Mouse (Mus musculus) T-helper 2 cell (primary cell): ENCODE measurements at regions not wholly inside any gene's neighbourhood (a gene's known extent, or its start where the extent isn't known, plus 50 kb on each side); places are given as distances from the start of the nearest gene placed in this dataset.

Experiments used
- in situ Hi-C: fragments of 300-600 bp; cut with MboI, MseI; formaldehyde crosslinking; loops from one replicate; pipeline ENCODE4 v1.15.1; 2025; ENCODE audit warnings: high pct_unique_total_duplicates

DNA sequence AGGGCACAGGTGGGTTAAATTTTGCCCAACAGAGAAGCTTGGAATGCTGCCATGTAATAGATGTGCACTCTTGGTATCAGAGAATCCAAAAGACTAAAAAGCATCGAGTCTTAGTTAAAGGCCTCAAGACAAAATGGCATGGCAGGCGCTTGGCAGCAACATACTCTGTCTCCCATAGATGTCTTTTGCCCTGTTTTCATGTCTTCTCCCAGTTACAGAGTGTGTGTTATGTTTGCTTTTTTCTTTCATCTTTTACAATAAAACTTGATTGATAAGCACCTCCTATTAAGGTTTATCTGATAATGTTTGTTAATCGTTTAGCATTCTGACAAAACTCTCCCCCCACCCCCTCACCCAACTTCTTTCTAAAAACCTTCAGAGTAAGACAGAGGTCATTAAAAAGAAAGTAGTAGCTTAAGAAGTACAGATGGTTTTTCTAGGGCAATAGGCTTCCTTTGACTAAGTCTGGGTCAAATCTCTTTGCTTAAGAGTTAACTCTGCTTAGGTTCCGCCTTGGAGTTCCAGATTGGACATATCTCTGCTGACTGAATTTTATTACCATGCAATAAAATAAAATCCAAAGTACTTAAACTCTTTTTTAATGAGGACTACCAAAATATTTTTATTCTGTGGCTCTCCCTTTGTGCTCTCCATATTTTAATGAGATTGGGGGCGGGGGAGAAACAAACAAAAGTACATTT is 252.9 kb upstream of the Zeb2 start:
- in situ Hi-C loops: no loop called here

DNA sequence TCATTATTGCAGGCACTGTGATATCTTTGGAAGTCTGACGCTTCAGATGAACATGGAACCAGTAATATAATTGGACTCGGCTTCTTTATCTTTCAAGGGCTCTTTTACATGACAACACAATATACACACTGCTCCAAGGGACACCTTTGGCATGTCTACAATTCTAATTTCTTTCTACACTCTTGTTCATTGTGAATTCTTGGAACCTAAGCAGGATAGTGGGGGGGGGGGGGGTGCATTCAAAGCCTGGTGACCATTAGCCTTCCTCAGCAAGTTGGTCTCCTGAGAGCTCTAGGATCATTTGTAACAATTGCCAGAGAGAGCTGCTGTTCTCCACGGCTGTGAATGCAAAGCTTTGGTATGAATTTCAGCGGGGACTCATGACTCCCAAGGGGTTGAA is 252.2 kb upstream of the Zeb2 start:
- in situ Hi-C loops: no loop called here

DNA sequence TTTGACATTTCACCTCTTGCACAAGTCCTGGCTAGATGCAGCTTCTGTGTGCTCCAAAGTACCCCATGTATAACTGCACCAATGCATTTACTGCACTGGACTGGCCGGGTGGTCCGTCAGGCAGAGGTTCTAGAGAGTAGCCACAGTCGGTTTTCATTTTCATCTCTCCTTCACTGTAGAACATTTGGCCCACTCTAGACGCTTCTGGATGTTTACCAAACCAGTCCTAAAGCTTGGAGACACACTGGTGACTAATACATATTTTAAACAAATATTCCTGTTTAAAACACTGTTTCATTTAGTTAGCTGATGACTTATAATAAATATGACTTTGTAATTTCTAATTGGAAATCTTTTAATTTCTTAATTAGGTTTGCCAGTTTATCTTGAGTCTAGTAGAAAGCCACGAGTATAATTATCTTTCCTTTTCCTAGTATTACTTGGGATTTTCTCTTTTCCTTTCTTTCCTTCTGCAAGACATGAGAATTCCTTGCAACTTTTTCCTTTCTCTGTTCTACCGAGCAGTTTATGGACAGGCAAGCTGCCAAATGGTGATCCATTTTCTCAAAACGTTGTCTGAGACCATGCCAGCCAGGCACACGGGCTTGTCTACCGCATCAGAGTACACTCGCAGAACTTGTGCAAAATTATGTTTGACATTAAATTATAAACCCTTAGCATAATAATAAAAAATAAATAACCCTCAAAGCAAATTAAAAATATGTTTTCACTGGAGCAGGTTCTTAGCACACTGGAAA is 250.4 kb upstream of the Zeb2 start:
- in situ Hi-C loops: no loop called here

DNA sequence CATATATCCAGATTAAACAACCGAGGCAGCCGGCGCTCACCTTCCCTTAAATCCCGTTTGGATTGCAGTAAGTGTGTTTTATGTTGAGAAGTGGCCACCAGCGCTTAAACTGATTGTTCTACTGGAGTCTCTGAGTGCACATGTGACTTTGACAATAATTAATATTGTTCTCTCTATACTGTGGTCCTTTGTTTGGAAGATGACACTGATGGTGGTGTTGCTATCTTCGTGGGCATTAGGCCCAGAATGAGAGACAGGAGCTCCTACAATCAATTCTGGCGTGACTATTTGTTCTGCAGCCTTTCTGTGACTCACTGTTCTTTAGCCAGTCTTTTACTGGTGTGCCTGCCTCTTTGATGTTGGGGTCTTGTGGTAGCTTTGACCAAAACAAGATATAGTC is 240.1 kb upstream of the Zeb2 start:
- in situ Hi-C loops: no loop called here

DNA sequence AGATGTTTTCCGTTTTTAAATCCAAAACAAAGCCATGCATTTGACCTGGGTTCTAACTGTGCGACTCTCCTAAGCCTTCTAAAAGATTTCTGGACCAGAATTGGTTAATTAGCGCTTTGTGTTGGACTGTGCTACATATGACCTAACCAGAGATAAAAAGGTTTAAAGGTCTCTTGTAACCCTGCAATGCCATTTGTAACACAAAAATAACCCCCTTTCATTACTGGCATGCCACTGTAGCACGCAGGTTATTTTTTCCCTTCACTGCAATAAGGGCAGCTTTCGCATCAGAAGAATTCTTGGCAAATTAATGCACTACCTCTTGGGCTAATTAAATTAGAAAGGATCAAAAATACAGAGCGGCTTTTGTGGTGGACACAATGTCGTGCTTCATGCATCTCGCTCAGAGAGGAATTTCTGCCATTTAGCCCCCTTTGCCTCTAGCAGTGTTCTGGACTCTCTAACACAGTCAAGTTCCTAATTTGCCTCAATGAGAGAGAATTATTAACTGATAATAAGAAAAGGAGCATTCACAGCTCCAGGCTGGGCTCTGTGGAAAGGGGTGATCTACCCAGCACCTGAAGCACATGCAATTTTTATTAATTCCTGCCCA is 239.5 kb upstream of the Zeb2 start:
- in situ Hi-C loops: no loop called here

DNA sequence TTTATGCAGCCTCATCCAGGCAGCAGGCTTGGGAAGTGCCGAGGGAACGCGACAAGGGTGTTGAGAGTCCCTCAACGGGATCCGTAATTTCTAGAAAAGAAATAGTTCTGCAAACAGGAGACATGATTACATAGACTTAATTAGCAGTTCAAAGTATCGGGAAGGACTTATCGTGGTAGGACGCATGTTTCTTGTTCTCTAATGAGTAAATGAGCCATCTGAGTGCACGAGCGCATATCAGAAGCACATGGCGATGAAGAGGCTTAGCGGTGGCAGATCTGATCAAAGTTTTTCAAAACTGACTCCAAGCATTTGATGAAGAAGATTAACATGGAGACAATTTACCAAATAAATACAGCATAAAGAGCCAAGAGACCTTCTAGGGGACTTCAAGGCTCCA is 238.8 kb upstream of the Zeb2 start:
- in situ Hi-C loops: no loop called here

DNA sequence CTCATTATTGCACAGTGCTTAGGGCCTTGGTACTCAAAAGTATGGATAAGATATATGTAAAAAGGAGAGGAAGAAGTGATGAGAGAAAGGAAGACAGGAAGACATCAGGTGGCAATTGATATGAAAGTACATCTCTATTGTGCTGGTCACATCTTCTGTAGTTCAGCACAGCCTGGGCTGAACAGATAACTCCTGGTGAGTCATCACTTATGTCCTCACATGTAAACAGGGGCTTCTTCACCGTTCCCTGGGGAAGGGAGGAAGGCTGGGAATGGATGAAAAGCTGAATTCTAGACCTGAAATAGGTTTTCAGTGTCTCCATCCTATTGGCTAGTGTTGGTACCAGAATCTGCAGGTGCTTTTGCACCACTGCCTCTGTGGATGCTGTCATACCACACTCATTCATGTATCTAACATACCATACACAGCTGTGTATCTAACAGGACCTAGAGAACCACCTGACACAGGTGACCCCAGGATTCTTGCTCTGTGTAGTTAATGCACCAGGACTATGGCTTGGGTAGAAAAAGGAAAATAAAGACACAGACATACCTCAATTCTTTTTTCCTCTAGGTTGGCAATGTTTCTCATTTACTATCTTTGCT is 234.4 kb upstream of the Zeb2 start:
- in situ Hi-C loops: no loop called here

DNA sequence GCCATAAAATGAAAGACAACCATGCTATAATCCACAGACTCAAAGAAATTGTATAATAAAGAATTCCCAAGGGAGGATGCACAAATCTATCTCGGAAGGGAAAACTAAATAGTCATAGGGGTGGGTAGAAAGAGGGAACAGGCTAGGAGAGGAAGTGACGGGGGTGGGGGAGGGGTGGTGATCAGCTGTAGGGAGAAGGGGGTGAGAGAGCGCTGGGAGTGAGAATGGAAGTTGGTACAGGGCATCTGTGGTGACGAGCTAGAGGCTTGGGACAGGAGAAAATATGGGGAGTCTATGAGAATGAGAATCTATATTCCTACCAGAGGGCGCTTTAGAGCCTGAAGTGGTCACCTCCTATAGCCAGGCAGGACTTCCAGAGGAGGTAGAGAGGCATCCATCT is 229.2 kb upstream of the Zeb2 start:
- in situ Hi-C loops: no loop called here

DNA sequence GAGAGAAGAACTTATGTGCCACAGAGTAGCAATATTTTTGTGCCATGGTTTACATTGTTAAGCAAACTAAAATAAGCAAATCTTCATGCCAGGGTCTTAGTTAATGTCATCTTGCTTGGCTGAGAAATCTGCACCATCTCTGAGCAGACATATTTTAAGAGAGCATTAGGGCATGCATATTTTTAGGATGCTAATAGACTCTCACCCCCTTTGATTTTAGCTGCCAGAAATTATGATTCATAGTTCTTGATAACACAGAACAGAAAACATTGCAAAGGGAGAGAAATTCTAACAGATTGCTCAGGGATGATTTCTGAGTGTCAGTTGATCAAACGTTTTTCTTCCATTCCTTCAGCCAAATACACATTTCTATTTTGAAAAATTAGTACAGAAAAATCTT is 222.7 kb upstream of the Zeb2 start:
- in situ Hi-C loops: no loop called here

DNA sequence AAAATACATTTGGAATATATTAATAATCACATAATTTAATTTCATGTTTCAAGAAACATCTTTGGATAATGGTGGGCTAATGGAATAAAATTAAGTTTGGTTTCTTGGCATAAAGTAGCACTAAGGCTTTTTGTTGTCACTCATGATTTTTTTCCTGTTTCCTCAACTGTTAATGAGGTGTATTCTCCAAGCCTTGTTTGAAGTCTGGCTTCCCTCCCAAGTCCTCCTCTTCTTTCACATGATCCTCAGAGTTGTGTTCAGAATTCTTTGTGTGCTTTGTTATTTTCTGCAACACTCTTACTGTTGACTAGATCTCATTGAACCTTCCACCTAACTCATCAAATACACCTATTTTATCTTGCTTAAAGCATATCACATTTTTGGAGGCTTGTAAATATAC is 221.6 kb upstream of the Zeb2 start:
- in situ Hi-C loops: no loop called here

DNA sequence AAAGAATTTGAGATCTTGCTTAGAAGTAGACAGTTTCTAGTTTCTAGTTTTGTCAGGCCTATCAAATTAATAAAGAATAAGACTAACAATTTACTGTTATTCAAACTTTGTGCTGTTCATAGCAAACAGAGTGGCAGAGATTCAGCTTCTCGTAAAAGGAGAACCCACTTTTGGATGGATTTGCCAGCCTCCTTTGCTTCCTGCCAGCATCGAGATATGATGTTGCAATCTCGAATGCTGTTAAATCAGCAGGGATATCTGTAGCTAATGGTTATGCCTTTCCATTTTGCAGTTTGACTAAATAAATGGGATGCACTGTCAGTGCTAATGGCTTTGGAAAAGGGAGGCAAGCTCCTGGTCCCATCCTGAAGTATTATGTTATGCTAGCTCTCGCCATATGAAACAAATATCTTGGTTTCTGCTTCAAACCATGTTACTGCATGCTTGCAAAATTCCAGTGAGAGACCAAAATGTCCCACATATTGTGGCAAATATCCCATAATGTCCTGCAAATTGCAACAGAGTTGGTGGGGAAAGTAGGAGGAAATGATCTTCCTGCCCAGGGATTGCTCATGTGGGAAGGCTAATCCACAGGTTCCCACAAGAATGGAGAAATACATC is 199.9 kb upstream of the Zeb2 start:
- in situ Hi-C loops: no loop called here

DNA sequence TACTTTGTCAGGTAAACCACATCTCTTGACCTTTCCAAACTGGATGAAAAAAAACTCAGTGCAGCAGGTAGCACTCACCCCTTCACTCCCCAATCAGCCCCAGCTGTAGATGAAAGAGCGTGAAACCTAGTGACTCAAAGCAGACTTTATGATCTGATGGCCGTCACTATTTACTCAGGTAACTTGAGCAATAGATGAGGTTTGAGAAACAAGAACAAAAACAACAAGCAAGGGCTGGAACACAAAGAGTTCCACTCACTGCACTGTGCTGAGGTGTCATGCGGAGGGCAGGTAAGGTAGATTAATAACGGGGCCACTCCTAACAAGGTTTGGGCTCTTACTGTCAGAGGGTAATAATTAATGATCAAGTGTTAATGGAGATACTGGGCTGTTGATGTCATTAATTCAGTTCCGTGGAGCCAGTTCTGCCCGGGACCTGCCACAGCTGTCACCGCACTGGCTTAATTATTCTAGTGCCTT is 170.4 kb upstream of the Zeb2 start:
- in situ Hi-C loops: no loop called here

DNA sequence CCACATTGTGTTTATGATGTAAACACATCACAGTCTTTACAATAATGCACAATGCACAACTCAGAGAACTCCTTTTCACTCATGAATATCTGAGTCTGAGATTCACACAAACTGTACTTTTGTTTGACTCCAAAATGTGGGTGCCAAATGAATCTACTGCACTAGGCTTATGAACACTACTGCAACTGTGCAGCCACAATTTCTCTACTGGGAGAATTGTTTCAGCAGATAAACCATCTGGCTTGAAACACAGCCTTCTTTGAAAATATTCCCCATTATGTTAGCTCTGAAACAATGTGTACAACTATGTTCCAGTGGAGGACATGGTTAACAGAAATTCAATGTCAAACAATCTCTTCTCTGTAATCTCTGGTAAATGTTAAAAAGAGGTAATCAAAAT is 166.6 kb upstream of the Zeb2 start:
- in situ Hi-C loops: no loop called here

DNA sequence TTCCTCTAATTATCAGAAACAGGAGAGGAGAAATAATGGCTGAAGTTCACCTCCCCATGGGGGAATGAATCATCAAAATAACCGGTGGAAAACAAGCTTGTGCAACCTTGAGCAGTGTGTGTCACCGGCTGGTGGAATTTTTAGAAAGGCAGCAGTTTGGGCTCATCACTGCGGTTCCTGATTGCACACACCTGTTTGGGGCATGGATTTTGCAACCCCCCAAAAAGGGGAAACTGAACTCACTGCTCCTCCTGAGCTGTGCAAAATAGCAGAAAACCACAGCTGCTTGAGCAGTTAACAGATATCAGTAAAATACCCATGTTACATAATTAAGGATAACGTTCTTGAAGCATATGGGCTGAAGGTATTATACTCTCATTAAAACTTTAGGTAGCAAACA is 162.3 kb upstream of the Zeb2 start:
- in situ Hi-C loops: no loop called here

DNA sequence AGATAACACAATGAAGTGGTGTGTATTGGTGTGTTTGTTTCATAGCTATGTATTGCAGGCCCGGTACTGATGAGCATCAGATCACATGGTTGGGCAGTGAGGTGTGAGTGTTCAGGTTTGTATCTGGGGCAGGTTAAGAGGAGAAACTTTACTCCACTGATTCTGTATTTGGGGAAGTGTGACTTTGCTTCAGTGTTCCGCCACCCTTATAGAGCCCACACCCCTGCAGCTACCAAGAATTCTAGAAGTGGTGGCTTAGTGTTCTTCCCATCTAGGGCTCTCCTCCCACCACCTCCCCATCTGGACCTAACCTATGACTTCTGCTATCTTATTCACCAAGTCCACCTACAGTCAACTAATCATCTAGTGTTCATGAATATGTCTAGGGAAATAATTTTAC is 160.4 kb upstream of the Zeb2 start:
- in situ Hi-C loops: no loop called here

DNA sequence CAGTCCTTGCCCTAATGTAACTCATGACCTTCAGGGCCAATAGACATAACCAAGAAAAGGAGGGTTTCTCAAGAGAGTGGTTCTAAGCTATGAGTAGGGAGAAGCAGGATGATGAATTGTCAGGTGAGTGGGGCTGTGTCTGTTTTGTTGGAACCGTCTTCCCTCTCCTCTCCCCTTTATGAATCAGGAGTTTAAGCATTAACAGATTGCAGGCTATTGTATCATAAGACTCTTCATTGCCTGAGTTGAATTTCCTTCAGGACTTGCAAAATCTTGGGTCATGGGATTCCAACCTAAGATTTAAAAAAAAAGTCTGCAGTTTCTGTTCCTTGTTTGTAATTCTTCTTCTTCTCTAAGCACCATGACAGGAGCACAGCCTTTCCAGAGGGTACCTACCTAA is 159.5 kb upstream of the Zeb2 start:
- in situ Hi-C loops: no loop called here

DNA sequence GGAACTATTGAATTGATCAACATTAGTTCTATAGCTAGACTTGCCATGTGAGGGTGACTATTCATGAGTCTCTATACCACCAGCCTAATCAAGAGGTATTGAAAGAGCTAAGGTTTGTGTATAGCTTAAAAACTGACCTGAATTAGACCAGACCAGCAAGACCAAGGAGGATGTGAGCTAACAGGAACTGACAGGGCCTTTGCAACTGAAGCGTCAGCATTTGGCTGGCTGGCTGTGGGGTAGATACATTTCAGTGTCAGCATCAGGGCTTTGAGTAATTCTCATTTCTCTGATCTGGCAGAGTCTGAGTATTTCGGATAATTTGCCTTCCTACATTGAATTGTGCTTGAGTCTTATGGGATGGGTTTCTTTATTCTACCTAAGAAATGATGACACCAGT is 152.8 kb upstream of the Zeb2 start:
- in situ Hi-C loops: no loop called here

DNA sequence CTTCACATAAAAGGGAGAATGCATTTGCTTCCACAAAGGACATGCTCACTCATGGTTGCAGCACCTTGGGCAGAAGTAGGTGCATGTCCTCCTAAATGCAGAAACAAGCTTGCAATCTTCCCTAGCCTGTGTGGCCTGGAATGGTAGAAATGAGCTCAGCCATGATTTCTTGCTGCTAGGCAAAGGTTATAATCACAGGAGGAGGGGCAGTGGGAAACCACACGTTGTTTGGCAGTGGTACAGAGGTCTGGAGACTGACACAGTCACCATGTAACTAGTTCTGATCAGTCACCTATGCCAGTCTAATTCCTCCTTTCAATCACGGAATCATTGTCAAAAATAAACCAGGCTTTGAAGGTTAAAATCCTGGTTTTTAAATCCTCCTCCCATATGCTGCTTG is 148.6 kb upstream of the Zeb2 start:
- in situ Hi-C loops: no loop called here

DNA sequence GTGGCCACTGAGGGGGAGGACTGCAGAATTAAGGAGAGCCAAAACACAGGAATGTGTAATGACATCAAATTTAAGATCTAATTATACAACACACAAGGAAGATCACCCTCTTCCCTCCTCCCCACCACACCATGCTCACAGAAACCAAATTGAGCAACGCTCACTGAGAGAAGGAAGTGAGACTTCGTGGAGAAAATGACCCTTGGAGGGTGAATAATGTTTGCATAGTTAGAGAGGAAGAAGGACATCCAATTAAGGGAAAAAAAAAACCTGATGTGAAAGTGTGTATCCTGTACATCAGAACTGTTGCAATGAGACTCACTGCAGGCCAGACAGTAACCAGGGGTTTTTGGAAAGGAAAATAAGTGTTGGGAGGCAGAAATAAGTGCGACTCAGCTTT is 144.8 kb upstream of the Zeb2 start:
- in situ Hi-C loops: no loop called here

DNA sequence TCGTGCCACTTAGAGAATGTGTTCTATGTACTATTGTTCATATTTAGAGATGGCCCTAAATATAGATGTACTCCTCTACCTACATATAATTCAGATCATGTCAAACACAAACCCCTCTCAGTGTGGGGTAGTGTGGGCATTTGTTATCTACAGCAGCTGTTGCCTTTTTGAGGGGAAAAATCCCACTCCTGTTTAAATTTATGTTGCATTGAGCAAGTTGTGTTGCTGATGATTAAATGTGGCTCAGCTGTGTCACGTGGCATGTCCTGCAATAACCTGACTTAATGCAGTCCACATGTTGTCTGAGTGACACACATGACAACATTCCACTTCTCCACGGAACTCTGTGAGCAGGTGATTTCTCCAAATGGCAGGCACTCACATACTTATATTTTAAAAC is 141.7 kb upstream of the Zeb2 start:
- in situ Hi-C loops: no loop called here

DNA sequence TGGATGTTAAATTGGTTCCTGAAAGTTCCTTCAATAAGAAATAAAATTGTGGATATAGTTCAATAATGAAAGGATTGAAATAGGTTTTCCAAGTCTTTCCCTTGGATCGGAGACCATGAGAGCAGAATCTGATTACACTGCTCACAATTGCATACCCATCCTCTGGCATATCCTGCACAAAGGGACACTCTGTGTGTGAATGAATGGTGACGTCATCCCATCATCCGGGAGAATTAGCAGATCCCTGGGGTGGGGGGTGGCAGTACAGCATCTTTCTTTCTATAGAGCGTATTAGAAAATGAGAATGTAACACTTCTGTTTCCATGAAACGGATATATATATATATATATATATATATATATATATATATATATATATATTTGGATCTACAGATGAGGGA is 139.2 kb upstream of the Zeb2 start:
- in situ Hi-C loops: no loop called here

DNA sequence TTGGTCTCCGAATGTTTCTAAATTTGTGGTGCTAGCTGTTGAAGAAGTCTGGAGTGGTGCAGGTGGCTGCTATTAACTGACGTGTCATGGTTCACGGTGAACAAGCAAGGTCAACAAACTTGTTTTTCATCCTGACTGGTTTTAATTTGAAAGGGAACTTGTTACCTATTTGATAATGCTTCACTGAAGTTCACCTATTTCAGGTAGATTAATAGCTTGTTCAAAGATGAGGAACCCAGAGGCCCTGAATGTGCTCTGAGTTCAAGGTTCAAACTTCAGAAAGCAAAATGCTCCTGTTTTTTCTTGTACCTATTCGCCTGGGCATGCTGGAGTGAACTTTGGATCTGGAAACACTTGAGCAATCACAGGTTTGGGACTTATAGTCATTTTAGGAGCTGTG is 136.7 kb upstream of the Zeb2 start:
- in situ Hi-C loops: no loop called here
